Comparison of ENCODE assay signal across 8 mouse cellular contexts in the genomic region with DNA sequence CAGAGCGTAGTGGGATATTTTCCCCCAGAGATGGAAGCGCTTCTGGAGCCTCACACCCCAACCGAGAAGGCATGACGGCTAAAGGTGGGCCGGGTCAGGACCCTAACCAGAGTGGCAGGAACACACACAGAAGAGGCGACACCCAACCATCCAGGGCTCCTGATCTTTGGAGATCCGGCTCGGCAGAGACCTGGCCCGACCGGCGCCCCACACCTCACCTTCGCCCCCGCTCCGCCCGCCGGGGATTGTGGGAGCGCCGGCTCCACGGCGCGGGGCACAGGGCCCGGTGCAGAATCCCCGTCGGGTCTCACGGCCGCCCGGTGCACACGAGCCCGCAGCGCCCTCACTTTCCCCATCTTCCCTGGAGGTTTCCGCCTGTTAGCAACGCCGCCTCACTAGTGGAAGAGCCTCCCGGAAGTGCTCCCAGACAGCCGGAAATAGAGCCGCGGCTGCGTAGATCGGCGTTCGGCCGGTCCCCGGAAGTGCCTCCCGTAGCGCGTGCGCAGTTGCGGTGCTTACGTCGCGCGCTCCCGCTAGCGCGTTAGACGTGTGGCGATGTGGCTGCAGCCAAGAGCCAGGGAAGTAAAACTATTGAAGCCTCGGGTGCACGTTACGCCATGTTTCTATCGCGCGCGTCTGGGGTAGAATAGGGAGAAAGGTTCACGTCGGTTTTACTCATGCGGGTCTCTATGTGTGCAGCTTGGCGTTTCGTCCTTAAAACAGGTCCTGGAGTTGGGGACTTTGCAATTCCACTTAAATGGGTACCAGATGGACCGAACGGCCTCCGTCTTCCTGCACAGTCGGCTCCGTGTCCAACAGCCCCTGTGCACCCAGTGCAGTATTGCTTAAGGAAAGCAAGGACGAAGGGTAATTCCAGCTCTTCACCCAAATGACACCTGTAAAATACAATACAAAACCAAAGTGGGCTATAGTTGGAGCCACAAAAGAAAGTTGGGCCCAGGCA. TPM values are rescaled to one million over a fixed set of nuclear protein-coding genes. Genes with fewer than 3 reads are reported as not detected.
DNase-seq lines count a peak whose midpoint lies in the region; ATAC-seq lines count a peak whose summit lies in the region.

A gene (minus strand): TSS at position 401 of the 964 bp plus-strand sequence.

- H3K27me3 ChIP-seq in hindbrain, embryonic 13.5 days: peaks cover 3% of the 10 kb centered on the region; the same call in 1 of the 2 replicates

- H3K36me3 ChIP-seq in hindbrain, embryonic 13.5 days: peaks cover 36% of the 10 kb centered on the region

- H3K4me1 ChIP-seq in hindbrain, embryonic 13.5 days (replicated peaks): peaks cover 24% of the 10 kb centered on the region

- H3K4me3 ChIP-seq in hindbrain, embryonic 13.5 days: peak within 1 kb of the TSS; percentile 65

- H3K4me2 ChIP-seq in hindbrain, embryonic 13.5 days: peak within 1 kb of the TSS; percentile 88

- H3K9ac ChIP-seq in hindbrain, embryonic 13.5 days: peak within 1 kb of the TSS; percentile 93

- no peaks in the 10 kb centered on the region for H3K9me3 ChIP-seq in hindbrain, embryonic 13.5 days

- peak within 1 kb of the TSS; percentile 86 for H3K27ac ChIP-seq in hindbrain, embryonic 13.5 days

- DNase-seq in NIH3T3 (ENCODE audit: low read depth): peak; percentile 99
- DNase-seq in cerebellum, postnatal 10 days: peak; percentile 95 to 97
- DNase-seq in frontal cortex, postnatal 14 days (ENCODE audit: low spot score in 2 of 2): peak; percentile 84 to 90
- DNase-seq in layer of hippocampus, postnatal 25 days (ENCODE audit: extremely low spot score in 1 of 2, low spot score in 1 of 2): peak; percentile 86 to 92
- DNase-seq in lung, postnatal 25 days (ENCODE audit: low spot score): peak; percentile 94
- peak; percentile 96 for DNase-seq in retina, embryonic 14.5 days (ENCODE audit: low spot score)
- DNase-seq in thymus, postnatal 4 days: peak; percentile 96

- WGBS in hindbrain, embryonic 13.5 days: under 1% methylated on average over 75 of the region's 75 CpGs

- peak; percentile 95 for ATAC-seq in hindbrain, embryonic 13.5 days (ENCODE audit: low FRiP score)

RNA-seq across cellular contexts. Expression of the gene that starts here (rescaled TPM):
- polyA plus RNA-seq in hindbrain, embryonic 13.5 days (2015; fragmentation: Nextera tagmentation; extraction: Ambion mirVana): 41.2 and 41.8 TPM in 2 replicates
- total RNA-seq in layer of hippocampus, postnatal 25 days (2021): 10 to 100 TPM; 32.8 to 33.1 TPM

Comparison
In these comparisons a context has a peak if more than half of its experiments do, and no peak if none do; other contexts are left out.
1. Peak in every context shown above with its lines: DNase-seq, ATAC-seq, H3K4me3 ChIP-seq and H3K27ac ChIP-seq.